Mouse (Mus musculus): Measurements from ENCODE around the gene Epha10. TPM values are rescaled to one million over a fixed set of nuclear protein-coding genes. Genes with fewer than 3 reads are reported as not detected.

Gene Epha10
- total and polyA plus RNA-seq, 2 experiments, result not detected

DNA sequence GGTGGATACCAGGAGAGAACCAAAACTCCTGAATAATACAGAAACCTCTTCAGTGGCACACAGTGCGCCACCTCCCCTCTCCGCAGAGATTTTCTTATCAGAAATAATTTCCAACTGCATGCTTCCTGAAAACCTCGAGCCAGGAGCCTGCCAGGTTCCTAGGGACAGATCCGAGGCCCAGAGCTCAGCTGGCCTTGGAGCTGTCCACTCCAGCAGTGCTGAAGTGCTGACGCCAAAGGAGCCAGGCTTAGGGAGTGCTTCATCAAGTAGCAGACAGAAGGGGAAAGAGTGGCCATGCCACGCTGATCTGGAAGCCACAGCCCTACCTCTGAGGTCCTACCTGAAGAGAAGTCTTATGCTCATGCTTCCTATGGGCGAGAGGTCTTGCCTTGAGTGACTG, 20.3 kb upstream of the Epha10 start:
- Histone ChIP-seq H3K4me1 (ENCODE audit: control insufficient read depth, insufficient read depth, low read length) (no peaks in the 10 kb centered on the region; the same call in 1 of the 2 replicates), H3K79me2 (ENCODE audit: control insufficient read depth, insufficient read depth, low read length) (no peaks in the 10 kb centered on the region), H3K4me3 (ENCODE audit: insufficient read depth, low read depth, low read length) (no peak overlapping the region), H3K27ac (replicated peaks; ENCODE audit: insufficient read depth, low read depth, low read length) (no peak overlapping the region), H3K36me3 (ENCODE audit: control insufficient read depth, insufficient read depth, low read length) (peaks cover 4% of the 10 kb centered on the region; the same call in 1 of the 2 replicates), H3K27me3 (ENCODE audit: control insufficient read depth, insufficient read depth, low read length) (peaks cover 13% of the 10 kb centered on the region), H3K9ac (ENCODE audit: low read depth, low read length) (no peak overlapping the region)
- WGBS, result 9% methylated on average over 7 of the region's 7 CpGs
- DNase-seq (ENCODE audit: extremely low read depth, low read depth, low spot score), result no peak
- TF ChIP-seq POLR2A (IDR thresholded peaks at IDR 0.05; ENCODE audit: extremely low read depth, insufficient read depth, low read length), result no peak
- TF ChIP-seq CTCF (IDR thresholded peaks at IDR 0.05; ENCODE audit: low read depth, low read length), result no peak

DNA sequence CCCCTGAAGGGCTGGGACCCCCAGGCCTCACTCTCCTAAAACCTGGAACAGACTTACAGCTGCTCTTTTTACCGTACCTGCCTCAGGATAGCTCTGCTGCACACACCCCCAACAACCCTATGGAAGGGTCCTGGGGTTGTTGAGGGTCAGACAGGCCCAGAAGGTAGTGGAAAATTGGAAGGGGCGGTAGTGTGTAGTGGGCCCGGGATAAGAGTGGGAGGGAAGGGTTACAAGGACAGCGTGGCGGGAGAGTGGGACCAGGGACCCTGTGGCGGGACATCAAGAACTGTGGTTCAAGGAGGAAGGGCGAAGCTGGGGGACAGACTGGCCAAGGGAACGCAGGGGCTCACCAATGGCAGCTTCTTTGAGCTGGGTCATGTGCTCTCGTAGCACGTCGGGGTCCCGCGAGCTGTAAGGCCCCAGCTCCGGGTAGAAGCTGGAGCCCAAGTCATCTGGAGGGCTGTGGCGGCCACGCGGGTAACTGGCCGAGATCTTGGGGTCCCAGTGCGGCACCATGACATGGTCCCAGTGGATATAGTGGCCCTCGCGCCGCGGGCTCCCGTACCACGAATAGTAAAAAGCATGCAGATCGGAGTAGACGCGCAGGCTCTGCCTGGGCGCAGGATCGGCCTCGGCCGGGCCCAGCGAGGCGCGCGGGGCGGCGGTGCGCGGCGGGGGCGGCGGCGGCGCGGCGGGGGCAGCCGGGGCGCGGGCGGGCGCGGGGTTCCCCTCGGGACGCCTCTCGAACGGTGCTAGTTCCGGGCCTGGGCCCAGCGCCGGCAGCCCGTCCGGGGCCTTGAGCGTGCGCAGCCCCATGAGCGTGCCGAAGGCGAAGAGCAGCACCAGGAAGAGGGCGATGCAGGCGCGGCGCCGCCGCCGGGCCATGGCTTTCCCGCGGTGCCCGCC, 19.2 kb upstream of the Epha10 start, which contains the start of gene Maneal:
Gene Maneal (minus strand): TSS at position 889 of the 906 bp plus-strand sequence.
- H3K4me1 ChIP-seq (ENCODE audit: control insufficient read depth, insufficient read depth, low read length), result no peaks in the 10 kb centered on the region; the same call in 1 of the 2 replicates
- H3K36me3 ChIP-seq (ENCODE audit: control insufficient read depth, insufficient read depth, low read length), result no peaks in the 10 kb centered on the region
- DNase-seq (ENCODE audit: extremely low read depth, low read depth, low spot score), result no peak
- WGBS, result 6% methylated on average over 73 of the region's 77 CpGs
- H3K79me2 ChIP-seq (ENCODE audit: control insufficient read depth, insufficient read depth, low read length), result no peaks in the 10 kb centered on the region
- H3K27me3 ChIP-seq (ENCODE audit: control insufficient read depth, insufficient read depth, low read length), result peaks cover 13% of the 10 kb centered on the region
- H3K27ac ChIP-seq (replicated peaks; ENCODE audit: insufficient read depth, low read depth, low read length), result no peak within 1 kb of the TSS
- no peak within 1 kb of the TSS for H3K9ac ChIP-seq (ENCODE audit: low read depth, low read length)
- TF ChIP-seq POLR2A (IDR thresholded peaks at IDR 0.05; ENCODE audit: extremely low read depth, insufficient read depth, low read length), result no peak
- no peak for TF ChIP-seq CTCF (IDR thresholded peaks at IDR 0.05; ENCODE audit: low read depth, low read length)
- H3K4me3 ChIP-seq (ENCODE audit: insufficient read depth, low read depth, low read length), result no peak within 1 kb of the TSS

DNA sequence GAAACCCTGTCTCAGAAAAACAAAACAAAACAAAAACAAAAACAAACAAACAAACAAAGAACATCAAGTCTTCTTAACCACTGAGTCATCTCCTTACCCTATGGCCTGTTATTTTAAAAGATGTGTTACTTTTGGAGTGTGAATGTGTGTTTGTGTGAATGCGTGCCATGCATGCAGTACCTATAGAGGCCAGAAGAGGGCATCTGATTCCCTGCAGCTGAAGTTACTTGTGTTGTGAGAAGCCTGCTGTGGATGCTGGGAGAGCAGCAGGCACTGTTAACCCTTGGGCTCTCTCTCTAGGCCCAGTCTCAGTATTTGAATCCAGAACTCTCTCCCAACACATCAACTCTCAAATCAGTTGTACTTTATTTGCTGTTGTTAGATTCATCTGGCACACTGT, 8.0 kb upstream of the Epha10 start:
- 92% methylated on average over 1 of the region's 1 CpGs for WGBS
- Histone ChIP-seq H3K36me3 (ENCODE audit: control insufficient read depth, insufficient read depth, low read length) (no peaks in the 10 kb centered on the region), H3K9ac (ENCODE audit: low read depth, low read length) (no peak overlapping the region), H3K4me1 (ENCODE audit: control insufficient read depth, insufficient read depth, low read length) (no peaks in the 10 kb centered on the region), H3K79me2 (ENCODE audit: control insufficient read depth, insufficient read depth, low read length) (no peaks in the 10 kb centered on the region), H3K27me3 (ENCODE audit: control insufficient read depth, insufficient read depth, low read length) (no peaks in the 10 kb centered on the region; the same call in 1 of the 2 replicates), H3K4me3 (ENCODE audit: insufficient read depth, low read depth, low read length) (no peak overlapping the region), H3K27ac (replicated peaks; ENCODE audit: insufficient read depth, low read depth, low read length) (no peak overlapping the region)
- no peak for TF ChIP-seq CTCF (IDR thresholded peaks at IDR 0.05; ENCODE audit: low read depth, low read length)
- no peak for TF ChIP-seq POLR2A (IDR thresholded peaks at IDR 0.05; ENCODE audit: extremely low read depth, insufficient read depth, low read length)
- DNase-seq (ENCODE audit: extremely low read depth, low read depth, low spot score), result no peak

DNA sequence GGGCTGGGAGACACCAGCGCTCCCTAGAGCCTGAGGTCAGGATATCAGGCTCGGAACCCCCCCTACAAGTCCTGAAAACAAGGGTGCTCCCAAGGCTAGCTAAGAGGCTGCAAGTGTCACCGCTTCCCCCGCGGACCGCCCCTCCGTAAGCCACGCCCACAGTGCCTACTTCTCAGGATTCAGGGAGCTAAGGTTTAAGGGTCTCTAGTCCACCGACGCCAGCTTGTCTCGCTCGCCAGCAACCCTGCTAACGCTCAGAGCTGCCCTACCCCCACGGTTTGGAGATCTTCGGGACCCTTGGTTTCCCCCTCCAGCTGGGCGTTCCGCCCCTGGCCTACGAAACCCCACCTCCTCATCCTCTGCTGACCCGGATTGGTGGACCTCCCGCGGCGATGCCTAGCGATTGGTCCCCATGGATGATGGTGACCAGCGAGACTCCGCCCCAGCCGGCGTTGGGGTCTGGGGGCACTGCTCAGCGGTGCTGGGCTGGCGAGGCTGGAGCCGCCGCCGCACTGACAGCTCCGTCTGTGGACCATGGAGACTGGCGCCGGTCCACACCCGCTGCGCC, 726 bp downstream of the Epha10 start:
- Histone ChIP-seq H3K4me3 (ENCODE audit: insufficient read depth, low read depth, low read length) (no peak overlapping the region), H3K9ac (ENCODE audit: low read depth, low read length) (no peak overlapping the region), H3K4me1 (ENCODE audit: control insufficient read depth, insufficient read depth, low read length) (no peaks in the 10 kb centered on the region), H3K27me3 (ENCODE audit: control insufficient read depth, insufficient read depth, low read length) (peaks cover 25% of the 10 kb centered on the region), H3K79me2 (ENCODE audit: control insufficient read depth, insufficient read depth, low read length) (no peaks in the 10 kb centered on the region), H3K36me3 (ENCODE audit: control insufficient read depth, insufficient read depth, low read length) (no peaks in the 10 kb centered on the region), H3K27ac (replicated peaks; ENCODE audit: insufficient read depth, low read depth, low read length) (no peak overlapping the region)
- no peak for DNase-seq (ENCODE audit: extremely low read depth, low read depth, low spot score)
- TF ChIP-seq CTCF (IDR thresholded peaks at IDR 0.05; ENCODE audit: low read depth, low read length), result no peak
- no peak for TF ChIP-seq POLR2A (IDR thresholded peaks at IDR 0.05; ENCODE audit: extremely low read depth, insufficient read depth, low read length)
- 3% methylated on average over 37 of the region's 37 CpGs for WGBS

DNA sequence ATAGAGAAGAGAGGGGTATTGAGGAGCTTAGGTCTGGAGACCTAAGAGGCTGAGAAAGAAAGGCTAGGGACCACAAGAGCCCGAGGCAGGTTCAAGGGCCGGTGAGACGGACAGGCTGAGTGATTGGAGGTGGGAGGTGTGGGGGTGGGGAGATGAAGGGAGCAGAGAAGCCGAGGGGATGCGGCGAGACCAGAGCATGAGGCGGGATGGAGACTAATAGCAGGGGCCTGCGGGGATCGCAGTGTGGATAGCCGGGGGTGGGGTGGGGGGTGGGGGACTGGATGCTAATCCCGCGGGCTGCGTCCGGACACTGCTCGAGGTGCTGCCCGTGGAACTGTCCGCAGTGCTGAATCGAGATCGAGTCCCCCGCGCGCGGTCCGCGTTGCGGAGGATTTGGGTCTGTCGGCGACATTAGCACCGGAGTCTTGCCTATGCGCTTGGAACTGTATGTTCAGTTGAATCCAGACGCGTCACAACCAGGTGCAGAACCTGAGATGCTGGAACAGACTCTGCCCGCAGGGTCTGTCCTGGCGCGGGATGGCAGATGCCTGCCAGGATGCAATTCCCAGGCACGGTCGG, 1.5 kb downstream of the Epha10 start:
- H3K9ac ChIP-seq (ENCODE audit: low read depth, low read length), result no peak overlapping the region
- no peaks in the 10 kb centered on the region for H3K79me2 ChIP-seq (ENCODE audit: control insufficient read depth, insufficient read depth, low read length)
- no peaks in the 10 kb centered on the region for H3K4me1 ChIP-seq (ENCODE audit: control insufficient read depth, insufficient read depth, low read length)
- no peak for TF ChIP-seq POLR2A (IDR thresholded peaks at IDR 0.05; ENCODE audit: extremely low read depth, insufficient read depth, low read length)
- no peak for TF ChIP-seq CTCF (IDR thresholded peaks at IDR 0.05; ENCODE audit: low read depth, low read length)
- DNase-seq (ENCODE audit: extremely low read depth, low read depth, low spot score), result no peak
- H3K27ac ChIP-seq (replicated peaks; ENCODE audit: insufficient read depth, low read depth, low read length), result no peak overlapping the region
- H3K27me3 ChIP-seq (ENCODE audit: control insufficient read depth, insufficient read depth, low read length), result peaks cover 27% of the 10 kb centered on the region
- H3K36me3 ChIP-seq (ENCODE audit: control insufficient read depth, insufficient read depth, low read length), result no peaks in the 10 kb centered on the region
- 3% methylated on average over 37 of the region's 37 CpGs for WGBS
- no peak overlapping the region for H3K4me3 ChIP-seq (ENCODE audit: insufficient read depth, low read depth, low read length)
